Mouse (Mus musculus) spleen, adult 2 months (tissue): ENCODE results near the gene 1700011L22Rik. TPM values are rescaled to one million over a fixed set of nuclear protein-coding genes. Genes with fewer than 3 reads are reported as not detected.
A peak's percentile ranks its signal among the peaks of the same experiment; 100 is the strongest.

Source experiments
- DNase-seq, 2 experiments: peaks; one replicate each; pipeline versions ENCODE4 v3.0.0 to v3.0.0-alpha.2; 2012 to 2021; ENCODE audit warnings: low spot score in 2 of 2, low read depth in 1 of 2
- H3K27ac ChIP-seq: fragments of 200-500 bp; 2 replicates; pipeline ENCODE4 v1.5.1; 2012; ENCODE audit warnings: low read length, inconsistent platforms; ENCODE audit not compliant: insufficient read depth
- H3K27me3 ChIP-seq: fragments of 200-500 bp; 2 replicates; pipeline ENCODE4 v1.6.1; 2012; ENCODE audit warnings: mild to moderate bottlenecking, moderate library complexity, low read length, inconsistent platforms; ENCODE audit not compliant: control insufficient read depth, insufficient read depth
- H3K36me3 ChIP-seq: fragments of 200-500 bp; 2 replicates; pipeline ENCODE4 v1.6.1; 2012; ENCODE audit warnings: mild to moderate bottlenecking, low read length, inconsistent platforms; ENCODE audit not compliant: control insufficient read depth, insufficient read depth
- H3K4me1 ChIP-seq: fragments of 200-500 bp; 2 replicates; pipeline ENCODE4 v1.6.1; 2011; ENCODE audit warnings: inconsistent platforms; ENCODE audit not compliant: control insufficient read depth, insufficient read depth, insufficient read length
- H3K4me3 ChIP-seq: fragments of 200-500 bp; 2 replicates; pipeline ENCODE4 v1.5.1; 2011; ENCODE audit warnings: mild to moderate bottlenecking, inconsistent platforms; ENCODE audit not compliant: insufficient read depth, insufficient read length; ENCODE audit errors: extremely low read depth
- CTCF ChIP-seq: fragments of 200-500 bp; IDR thresholded peaks from 2 replicates; pipeline ENCODE4 v1.5.1; 2011; ENCODE audit warnings: mild to moderate bottlenecking, inconsistent platforms; ENCODE audit not compliant: insufficient read depth, insufficient read length, insufficient replicate concordance; ENCODE audit errors: extremely low read depth
- POLR2A ChIP-seq: fragments of 200-500 bp; IDR thresholded peaks from 2 replicates; pipeline ENCODE4 v1.6.1; 2011; ENCODE audit warnings: low read depth, low read length, inconsistent platforms
- whole genome bisulfite sequencing: fragments of 180-500 bp; shearing (Covaris S2); methylation state at CpG from one replicate; pipeline ENCODE4 v1.1.7; 2018; 5-methylcytosine and 5-hydroxymethylcytosine counted together
- polyA plus RNA-seq: library from polyadenylated mRNA; depleted of rRNA; stranded (reverse); fragments of >200 nt; gene quantifications from 2 replicates; pipeline ENCODE4 v1.2.3, GENCODE M21; 2012

1700011L22Rik gene
- polyA plus RNA-seq, 1 experiment, result not detected

DNA sequence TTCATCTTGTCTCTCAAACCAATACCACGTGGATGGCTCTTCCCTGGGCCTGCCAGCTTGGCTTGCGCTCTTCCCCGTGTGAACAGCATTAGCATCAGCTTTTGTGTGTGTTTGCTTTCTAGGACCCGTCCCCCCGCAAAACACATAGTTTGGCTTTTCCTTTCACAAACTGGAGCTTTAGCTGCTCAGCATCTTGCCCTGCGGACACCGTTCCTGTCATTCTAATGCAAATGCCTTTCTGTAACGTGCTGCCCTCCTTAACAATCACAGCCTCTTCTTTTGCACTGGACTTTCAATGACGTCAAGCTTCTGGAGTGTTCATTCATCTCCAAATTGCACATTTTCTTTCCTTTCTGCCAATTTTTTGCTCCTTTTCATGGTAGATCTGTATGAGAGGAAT, 24.0 kb downstream of the 1700011L22Rik start:
- Histone ChIP-seq H3K27ac (no peak overlapping the region), H3K27me3 (no peaks in the 10 kb centered on the region), H3K36me3 (no peaks in the 10 kb centered on the region), H3K4me1 (no peaks in the 10 kb centered on the region), H3K4me3 (no peak overlapping the region)
- DNase-seq, result no peak
- WGBS, result 92% methylated on average over 9 of the region's 9 CpGs
- no peak for TF ChIP-seq CTCF
- no peak for TF ChIP-seq POLR2A

DNA sequence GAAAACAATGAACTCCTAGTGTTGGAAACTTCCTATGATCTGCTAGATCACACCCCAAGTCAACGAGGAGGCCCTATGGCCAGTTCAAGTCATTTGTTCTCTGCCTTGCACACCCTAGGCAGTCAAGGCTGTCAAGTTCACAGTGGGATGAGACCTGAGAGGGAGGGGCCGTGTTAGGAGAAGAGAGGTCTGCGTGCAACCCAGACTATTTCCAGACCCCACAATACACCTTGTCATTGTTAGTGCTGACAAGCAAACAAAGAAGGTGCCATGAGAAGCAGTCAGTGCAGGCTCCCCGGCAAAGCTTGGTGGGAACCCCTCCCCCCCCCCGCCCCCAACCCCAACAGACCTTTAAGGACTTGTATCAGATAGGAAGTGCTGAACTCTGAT, 25.6 kb downstream of the 1700011L22Rik start:
- DNase-seq, result no peak
- H3K27me3 ChIP-seq, result no peaks in the 10 kb centered on the region
- 71% methylated on average over 5 of the region's 5 CpGs for WGBS
- no peak overlapping the region for H3K27ac ChIP-seq
- no peak overlapping the region for H3K4me3 ChIP-seq
- TF ChIP-seq CTCF (no peak), POLR2A (no peak)
- no peaks in the 10 kb centered on the region for H3K4me1 ChIP-seq
- H3K36me3 ChIP-seq, result no peaks in the 10 kb centered on the region

- no peak overlapping the region for H3K27ac ChIP-seq
- WGBS, result 89% methylated on average over 5 of the region's 5 CpGs
- no peak for DNase-seq
- H3K4me1 ChIP-seq, result no peaks in the 10 kb centered on the region
- H3K36me3 ChIP-seq, result no peaks in the 10 kb centered on the region
- H3K4me3 ChIP-seq, result no peak overlapping the region
- TF ChIP-seq CTCF (no peak), POLR2A (no peak)
- no peaks in the 10 kb centered on the region for H3K27me3 ChIP-seq
These were observed 26.1 kb downstream of the 1700011L22Rik start for GRCm38 (mm10) chr8:79222106-79222751.

- H3K27ac ChIP-seq, result no peak overlapping the region
- 82% methylated on average over 9 of the region's 9 CpGs for WGBS
These were observed 36.7 kb downstream of the 1700011L22Rik start for GRCm38 (mm10) chr8:79211630-79212029.

GRCm38 (mm10) chr8:79209641-79210358, 38.6 kb downstream of the 1700011L22Rik start:
- no peak overlapping the region for H3K27ac ChIP-seq
- H3K4me3 ChIP-seq, result peak overlapping the region; percentile 32; the same call in 1 of the 2 replicates
- no peak for DNase-seq
- TF ChIP-seq CTCF (no peak), POLR2A (no peak)
- 6% methylated on average over 27 of the region's 27 CpGs for WGBS
- no peaks in the 10 kb centered on the region for H3K4me1 ChIP-seq
- no peaks in the 10 kb centered on the region for H3K27me3 ChIP-seq
- no peaks in the 10 kb centered on the region for H3K36me3 ChIP-seq

More at GRCm38 (mm10) chr8:79211630-79212029, 36.7 kb downstream of the 1700011L22Rik start:
- TF ChIP-seq CTCF, result no peak
- Histone ChIP-seq H3K27me3 (no peaks in the 10 kb centered on the region), H3K4me3 (no peak overlapping the region), H3K36me3 (no peaks in the 10 kb centered on the region), H3K4me1 (no peaks in the 10 kb centered on the region)
- DNase-seq, result no peak

DNA sequence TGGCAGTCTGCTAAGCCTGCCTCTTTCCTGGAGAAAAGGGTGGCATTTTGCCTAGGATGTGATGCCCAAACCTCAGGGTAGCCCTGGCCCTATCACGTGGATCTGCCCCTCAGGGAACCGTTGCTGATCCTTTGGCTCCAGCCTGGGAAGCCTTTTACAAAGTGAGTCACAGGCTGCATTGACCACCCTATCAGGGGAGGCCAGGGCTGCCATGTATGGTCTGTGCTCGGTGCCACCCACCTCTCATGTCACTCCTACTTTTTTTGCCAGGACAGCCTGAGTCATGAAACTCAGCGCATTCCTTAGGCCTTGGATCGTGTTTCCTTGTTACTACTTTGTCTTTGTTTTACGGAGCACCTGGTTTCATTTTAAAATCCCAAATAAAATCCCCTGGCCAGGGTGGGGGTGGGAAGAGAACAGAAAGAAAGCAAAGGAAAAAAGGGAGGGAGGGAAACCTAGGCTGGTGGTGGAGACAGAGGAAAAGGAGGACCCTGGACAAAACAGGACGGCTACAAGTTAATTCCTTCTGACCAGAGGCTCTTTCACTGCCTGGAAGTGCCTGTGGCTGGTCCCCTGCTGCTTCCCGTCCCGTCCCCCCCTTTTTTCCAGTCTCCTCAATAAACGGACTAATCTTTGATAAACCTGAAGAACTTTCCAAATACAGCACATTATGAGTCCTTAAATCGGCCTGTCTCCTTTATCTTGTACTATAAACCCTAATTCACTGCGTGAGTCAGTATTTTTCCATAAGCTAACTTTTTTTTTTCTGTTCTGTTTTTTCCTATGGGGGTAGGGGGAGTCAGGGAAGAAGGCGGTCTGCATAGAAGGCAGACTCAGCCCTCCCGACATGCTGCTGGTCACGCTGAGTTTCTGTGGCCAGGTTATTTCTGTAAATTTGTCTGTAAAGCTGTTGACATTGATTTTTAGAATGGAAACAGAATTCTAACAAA, 39.4 kb downstream of the 1700011L22Rik start:
- WGBS, result 66% methylated on average over 15 of the region's 15 CpGs
- TF ChIP-seq CTCF (no peak), POLR2A (no peak)
- H3K36me3 ChIP-seq, result no peaks in the 10 kb centered on the region
- DNase-seq, result no peak
- H3K4me3 ChIP-seq, result no peak overlapping the region
- no peaks in the 10 kb centered on the region for H3K27me3 ChIP-seq
- no peak overlapping the region for H3K27ac ChIP-seq
- no peaks in the 10 kb centered on the region for H3K4me1 ChIP-seq
